Mouse (Mus musculus) neural tube, embryonic 11.5 days (tissue): ENCODE results near the gene Myrfl. TPM values are rescaled to one million over a fixed set of nuclear protein-coding genes. Genes with fewer than 3 reads are reported as not detected.

Experiments
- ATAC-seq: fragments of 200-750 bp; cut with Nextera tagmentation; 2 replicates; pipeline ENCODE4 v1.8.0; 2017; ENCODE audit warnings: moderate number of reproducible peaks, mild to moderate bottlenecking, moderate TSS enrichment, moderate library complexity; ENCODE audit not compliant: insufficient read depth, low FRiP score, low TSS enrichment
- DNase-seq: peaks from one replicate; pipeline ENCODE4 v3.0.0-alpha.2; 2015; ENCODE audit warnings: low spot score
- H3K27ac ChIP-seq: fragments of 300-500 bp; sonication (generic); 2 replicates; pipeline ENCODE4 v1.5.1; 2014; ENCODE audit warnings: low read depth, mild to moderate bottlenecking, low read length
- H3K27me3 ChIP-seq: fragments of 300-500 bp; sonication (generic); 2 replicates; pipeline ENCODE4 v1.6.1; 2014; ENCODE audit warnings: mild to moderate bottlenecking, low read length, mixed read lengths; ENCODE audit not compliant: control insufficient read depth, insufficient read depth
- H3K36me3 ChIP-seq: fragments of 300-500 bp; sonication (generic); 2 replicates; pipeline ENCODE4 v1.6.1; 2014; ENCODE audit warnings: mild to moderate bottlenecking, low read length, moderate library complexity, mixed read lengths; ENCODE audit not compliant: control insufficient read depth, insufficient read depth
- H3K4me1 ChIP-seq: fragments of 300-500 bp; sonication (generic); 2 replicates; pipeline ENCODE4 v1.6.1; 2014; ENCODE audit warnings: low read length, mixed read lengths; ENCODE audit not compliant: control insufficient read depth, insufficient read depth
- H3K4me2 ChIP-seq: fragments of 300-500 bp; sonication (generic); 2 replicates; pipeline ENCODE4 v1.6.1; 2014; ENCODE audit warnings: low read depth, mild to moderate bottlenecking, moderate library complexity
- H3K4me3 ChIP-seq: fragments of 300-500 bp; sonication (generic); 2 replicates; pipeline ENCODE4 v1.5.1; 2014; ENCODE audit warnings: low read depth, low read length
- H3K9ac ChIP-seq: fragments of 300-500 bp; sonication (generic); 2 replicates; pipeline ENCODE4 v1.6.1; 2014; ENCODE audit warnings: mild to moderate bottlenecking, low read length
- H3K9me3 ChIP-seq: fragments of 300-500 bp; sonication (generic); 2 replicates; pipeline ENCODE4 v1.6.1; 2016; ENCODE audit warnings: low read length; ENCODE audit not compliant: control insufficient read depth
- WGBS: fragments of 180-500 bp; shearing (Covaris S2); extraction: QIAGEN DNeasy Blood & Tissue Kit; methylation state at CpG from one replicate; pipeline ENCODE4 v1.1.7; 2014; 5-methylcytosine and 5-hydroxymethylcytosine counted together
- polyA plus RNA-seq: library from polyadenylated mRNA; unstranded; fragments of >200 nt; fragmentation: Nextera tagmentation; extraction: Ambion mirVana; gene quantifications from 2 replicates; pipeline ENCODE4 v1.2.1, GENCODE M21; 2014

Gene Myrfl
- polyA plus RNA-seq, 1 experiment from 2014 or later, result 0.46 TPM

- Histone ChIP-seq H3K4me1 (no peaks in the 10 kb centered on the region), H3K9me3 (no peaks in the 10 kb centered on the region), H3K9ac (no peak overlapping the region), H3K27me3 (no peaks in the 10 kb centered on the region), H3K36me3 (peaks cover 2% of the 10 kb centered on the region; the same call in 1 of the 2 replicates), H3K27ac (no peak overlapping the region), H3K4me3 (no peak overlapping the region), H3K4me2 (no peak overlapping the region)
- DNase-seq, result no peak
- ATAC-seq, result no peak
- 65% methylated on average over 6 of the region's 7 CpGs for WGBS
Measured at GRCm38 (mm10) chr10:116930936-116931335, 34.2 kb upstream of the Myrfl start.

GRCm38 (mm10) chr10:116930506-116930905 lies 33.8 kb upstream of the Myrfl start:
- Histone ChIP-seq H3K9me3 (no peaks in the 10 kb centered on the region), H3K4me1 (no peaks in the 10 kb centered on the region), H3K27me3 (no peaks in the 10 kb centered on the region), H3K4me2 (no peak overlapping the region), H3K9ac (no peak overlapping the region), H3K27ac (no peak overlapping the region), H3K4me3 (no peak overlapping the region), H3K36me3 (peaks cover 2% of the 10 kb centered on the region; the same call in 1 of the 2 replicates)
- DNase-seq (no peak), ATAC-seq (no peak)
- WGBS, result 86% methylated on average over 7 of the region's 7 CpGs

- WGBS, result 93% methylated on average over 3 of the region's 3 CpGs
- Histone ChIP-seq H3K27me3 (no peaks in the 10 kb centered on the region), H3K4me3 (no peak overlapping the region), H3K9ac (no peak overlapping the region), H3K9me3 (no peaks in the 10 kb centered on the region), H3K4me1 (no peaks in the 10 kb centered on the region), H3K27ac (no peak overlapping the region), H3K4me2 (no peak overlapping the region), H3K36me3 (peaks cover 4% of the 10 kb centered on the region; the same call in 1 of the 2 replicates)
- DNase-seq, result no peak
- ATAC-seq, result no peak
Measured at GRCm38 (mm10) chr10:116928826-116929225, 32.1 kb upstream of the Myrfl start.

GRCm38 (mm10) chr10:116926428-116927113 lies 29.9 kb upstream of the Myrfl start:
- 92% methylated on average over 11 of the region's 11 CpGs for WGBS
- no peak overlapping the region for H3K27ac ChIP-seq
- peaks cover 4% of the 10 kb centered on the region; the same call in 1 of the 2 replicates for H3K36me3 ChIP-seq
- H3K4me1 ChIP-seq, result no peaks in the 10 kb centered on the region
- no peak overlapping the region for H3K4me3 ChIP-seq
- H3K27me3 ChIP-seq, result no peaks in the 10 kb centered on the region
- no peak overlapping the region for H3K4me2 ChIP-seq
- ATAC-seq (no peak), DNase-seq (no peak)
- H3K9ac ChIP-seq, result no peak overlapping the region
- H3K9me3 ChIP-seq, result no peaks in the 10 kb centered on the region

GRCm38 (mm10) chr10:116923651-116924495 lies 27.2 kb upstream of the Myrfl start:
- Histone ChIP-seq H3K4me3 (no peak overlapping the region), H3K36me3 (peaks cover 4% of the 10 kb centered on the region; the same call in 1 of the 2 replicates), H3K9ac (no peak overlapping the region), H3K9me3 (no peaks in the 10 kb centered on the region), H3K4me1 (no peaks in the 10 kb centered on the region), H3K4me2 (no peak overlapping the region), H3K27me3 (no peaks in the 10 kb centered on the region), H3K27ac (no peak overlapping the region)
- ATAC-seq (no peak), DNase-seq (no peak)
- WGBS, result 95% methylated on average over 19 of the region's 19 CpGs

- ATAC-seq (no peak), DNase-seq (no peak)
- H3K4me3 ChIP-seq, result no peak overlapping the region
- H3K9ac ChIP-seq, result no peak overlapping the region
- no peaks in the 10 kb centered on the region for H3K27me3 ChIP-seq
- no peak overlapping the region for H3K27ac ChIP-seq
- H3K9me3 ChIP-seq, result no peaks in the 10 kb centered on the region
- 79% methylated on average over 15 of the region's 15 CpGs for WGBS
- peaks cover 2% of the 10 kb centered on the region; the same call in 1 of the 2 replicates for H3K36me3 ChIP-seq
- H3K4me2 ChIP-seq, result no peak overlapping the region
- H3K4me1 ChIP-seq, result no peaks in the 10 kb centered on the region
Measured at GRCm38 (mm10) chr10:116922161-116922560, 25.4 kb upstream of the Myrfl start.

- no peak for ATAC-seq
- DNase-seq, result no peak
- Histone ChIP-seq H3K9me3 (no peaks in the 10 kb centered on the region), H3K27me3 (no peaks in the 10 kb centered on the region), H3K4me1 (no peaks in the 10 kb centered on the region), H3K27ac (no peak overlapping the region), H3K4me2 (no peak overlapping the region), H3K4me3 (no peak overlapping the region), H3K9ac (no peak overlapping the region), H3K36me3 (0 out of 2 replicates have a peak, but pooled peaks cover 2% of the 10 kb centered on the region)
- 92% methylated on average over 15 of the region's 15 CpGs for WGBS
Measured at GRCm38 (mm10) chr10:116921416-116921815, 24.7 kb upstream of the Myrfl start.

- H3K36me3 ChIP-seq, result 0 out of 2 replicates have a peak, but pooled peaks cover 2% of the 10 kb centered on the region
- no peak overlapping the region for H3K27ac ChIP-seq
- ATAC-seq, result no peak
- H3K4me1 ChIP-seq, result no peaks in the 10 kb centered on the region
- no peak for DNase-seq
- H3K4me3 ChIP-seq, result no peak overlapping the region
- H3K4me2 ChIP-seq, result no peak overlapping the region
- H3K27me3 ChIP-seq, result no peaks in the 10 kb centered on the region
- no peaks in the 10 kb centered on the region for H3K9me3 ChIP-seq
- 95% methylated on average over 8 of the region's 8 CpGs for WGBS
- no peak overlapping the region for H3K9ac ChIP-seq
Measured at GRCm38 (mm10) chr10:116920641-116921040, 23.9 kb upstream of the Myrfl start.
